Mouse (Mus musculus) liver, postnatal 0 days (tissue): ENCODE results near the gene Prkd1. TPM values are rescaled to one million over a fixed set of nuclear protein-coding genes. Genes with fewer than 3 reads are reported as not detected.

Source experiments
- ATAC-seq: fragments of 200-750 bp; cut with Nextera tagmentation; 2 replicates; pipeline ENCODE4 v1.8.0; 2017; ENCODE audit warnings: mild to moderate bottlenecking, moderate library complexity
- DNase-seq: peaks from one replicate; pipeline ENCODE4 v3.0.0-alpha.2; 2016
- H3K27ac ChIP-seq: fragments of 300-500 bp; sonication (generic); 2 replicates; pipeline ENCODE4 v1.5.1; 2014; ENCODE audit warnings: antibody characterized with exemption, moderate library complexity, mild to moderate bottlenecking, low read depth
- H3K27me3 ChIP-seq: fragments of 300-500 bp; sonication (generic); 2 replicates; pipeline ENCODE4 v1.6.1; 2014; ENCODE audit warnings: low read length, control low read depth, mixed read lengths; ENCODE audit not compliant: insufficient read depth
- H3K36me3 ChIP-seq: fragments of 300-500 bp; sonication (generic); replicated peaks from 2 replicates; pipeline ENCODE4 v1.6.1; 2014; ENCODE audit warnings: mild to moderate bottlenecking, control low read depth, low read length, moderate library complexity, mixed read lengths; ENCODE audit not compliant: insufficient read depth
- H3K4me1 ChIP-seq: fragments of 300-500 bp; sonication (generic); 2 replicates; pipeline ENCODE4 v1.6.1; 2014; ENCODE audit warnings: antibody characterized with exemption, mild to moderate bottlenecking, control low read depth; ENCODE audit not compliant: insufficient read depth
- H3K4me2 ChIP-seq: fragments of 300-500 bp; sonication (generic); 2 replicates; pipeline ENCODE4 v1.6.1; 2014; ENCODE audit warnings: low read depth, mild to moderate bottlenecking, low read length, moderate library complexity, mixed read lengths
- H3K4me3 ChIP-seq: fragments of 300-500 bp; sonication (generic); 2 replicates; pipeline ENCODE4 v1.5.1; 2014; ENCODE audit warnings: low read depth, low read length
- H3K9ac ChIP-seq: fragments of 300-500 bp; sonication (generic); replicated peaks from 2 replicates; pipeline ENCODE4 v1.6.1; 2014; ENCODE audit warnings: mild to moderate bottlenecking, moderate library complexity
- H3K9me3 ChIP-seq: fragments of 300-500 bp; sonication (generic); 2 replicates; pipeline ENCODE4 v1.6.1; 2016; ENCODE audit warnings: mild to moderate bottlenecking, control low read depth, low read length, mixed read lengths
- CTCF ChIP-seq: sonication (generic); IDR thresholded peaks from 2 replicates; pipeline ENCODE4 v1.5.1; 2016; ENCODE audit warnings: antibody characterized with exemption, low read depth
- EP300 ChIP-seq: IDR thresholded peaks from 2 replicates; pipeline ENCODE4 v1.6.1; 2016; ENCODE audit warnings: antibody characterized with exemption, low read depth, mild to moderate bottlenecking
- WGBS: fragments of 180-500 bp; shearing (Covaris S2); extraction: QIAGEN DNeasy Blood & Tissue Kit; methylation state at CpG from one replicate; pipeline ENCODE4 v1.1.7; 2014; ENCODE audit not compliant: insufficient replicate concordance; 5-methylcytosine and 5-hydroxymethylcytosine counted together
- polyA plus RNA-seq: library from polyadenylated mRNA; unstranded; fragments of >200 nt; fragmentation: Nextera tagmentation; extraction: Ambion mirVana; gene quantifications from 2 replicates; pipeline ENCODE4 v1.2.1, GENCODE M21; 2015

The Prkd1 gene
- polyA plus RNA-seq, 1 experiment from 2014 or later: 0.09 TPM

DNA sequence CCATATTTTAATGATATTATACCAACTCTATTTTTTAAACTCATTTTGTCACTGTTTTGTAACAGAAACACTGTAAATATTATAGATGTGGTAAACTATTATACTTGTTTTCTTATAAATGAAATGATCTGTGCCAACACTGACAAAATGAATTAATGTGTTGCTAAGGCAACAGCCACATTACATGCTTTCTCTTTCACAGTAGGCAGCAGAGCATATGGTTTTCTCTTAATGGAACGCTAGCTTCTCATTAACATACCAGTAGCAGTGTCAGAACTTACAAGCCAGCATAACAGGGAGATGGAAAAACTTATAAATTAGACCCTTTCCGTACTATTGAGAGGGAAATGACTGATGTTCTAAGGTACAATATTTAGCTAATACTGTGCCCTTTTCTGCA lies 353.3 kb downstream of the Prkd1 start:
- 68% methylated on average over 2 of the region's 2 CpGs for WGBS
- DNase-seq: no peak

GRCm38 (mm10) chr12:50292834-50293233 lies 356.1 kb downstream of the Prkd1 start:
- Histone ChIP-seq H3K27ac (no peak overlapping the region), H3K4me2 (no peak overlapping the region), H3K36me3 (no peaks in the 10 kb centered on the region), H3K27me3 (no peaks in the 10 kb centered on the region), H3K9ac (no peak overlapping the region), H3K4me1 (no peaks in the 10 kb centered on the region), H3K4me3 (no peak overlapping the region), H3K9me3 (no peaks in the 10 kb centered on the region)
- ATAC-seq (no peak), DNase-seq (no peak)
- WGBS: 50% methylated on average over 3 of the region's 3 CpGs
- TF ChIP-seq EP300 (no peak), CTCF (no peak)

More for the DNA sequence above, 353.3 kb downstream of the Prkd1 start:
- Histone ChIP-seq H3K4me3 (no peak overlapping the region), H3K27ac (no peak overlapping the region), H3K27me3 (no peaks in the 10 kb centered on the region), H3K9me3 (no peaks in the 10 kb centered on the region), H3K36me3 (no peaks in the 10 kb centered on the region), H3K4me2 (no peak overlapping the region), H3K9ac (no peak overlapping the region), H3K4me1 (no peaks in the 10 kb centered on the region)
- no peak for ATAC-seq
- TF ChIP-seq CTCF: no peak
- no peak for TF ChIP-seq EP300
